In genomic region chr2:32541333-32541908, GRCm38 (mm10) we compare ENCODE assay signal across 18 mouse cellular contexts. TPM values are rescaled to one million over a fixed set of nuclear protein-coding genes. Genes with fewer than 3 reads are reported as not detected.
A peak's percentile ranks its signal among the peaks of the same experiment; 100 is the strongest.
DNase-seq lines count a peak whose midpoint lies in the region; ATAC-seq and TF ChIP-seq lines count a peak whose summit lies in the region.
"Had no signal": no experiment of that assay in that cellular context is flagged by ENCODE, and none has a peak within 500 bp of the region (broad histone marks: within the 10 kb centered on the region; RNA-seq: fewer than 3 reads in every experiment).

No protein-coding gene starts in this region.

- H3K4me1 ChIP-seq in liver, adult 2 months (ENCODE audit: control insufficient read depth, insufficient read depth, low read length): peaks cover 20% of the 10 kb centered on the region
- peaks cover 52% of the 10 kb centered on the region; the same call in 1 of the 2 replicates for H3K4me1 ChIP-seq in small intestine, adult 2 months (ENCODE audit: control insufficient read depth, insufficient read depth, insufficient read length, low read length)

- H3K27me3 ChIP-seq in liver, adult 2 months (ENCODE audit: control insufficient read depth, insufficient read depth, low read length): no peaks in the 10 kb centered on the region
- H3K27me3 ChIP-seq in small intestine, adult 2 months (ENCODE audit: control insufficient read depth, insufficient read depth, low read length): no peaks in the 10 kb centered on the region
- H3K27me3 ChIP-seq: neural tube, embryonic 12.5 days had no signal

- H3K4me3 ChIP-seq in liver, adult 2 months (ENCODE audit: insufficient read depth, low read depth, low read length): no peak overlapping the region
- peak overlapping the region; percentile 6; the same call in 1 of the 2 replicates for H3K4me3 ChIP-seq in small intestine, adult 2 months (ENCODE audit: low read depth, low read length)
- H3K4me3 ChIP-seq: erythroblast, embryonic 14.5 days; liver, embryonic 12.5 days; neural tube, embryonic 12.5 days had no signal

- H3K27ac ChIP-seq in liver, adult 2 months (replicated peaks; ENCODE audit: insufficient read depth, low read depth, low read length): no peak overlapping the region
- peak overlapping the region; percentile 75 for H3K27ac ChIP-seq in small intestine, adult 2 months (ENCODE audit: insufficient read depth, low read depth, low read length)
- H3K27ac ChIP-seq: liver, embryonic 12.5 days; neural tube, embryonic 12.5 days had no signal

- peaks cover 2% of the 10 kb centered on the region; the same call in 1 of the 2 replicates for H3K36me3 ChIP-seq in liver, adult 2 months (ENCODE audit: control insufficient read depth, insufficient read depth, low read length)
- peaks cover 10% of the 10 kb centered on the region; the same call in 1 of the 2 replicates for H3K36me3 ChIP-seq in small intestine, adult 2 months (ENCODE audit: control insufficient read depth, insufficient read depth, low read length)
- H3K36me3 ChIP-seq: liver, embryonic 12.5 days had no signal

- 63% methylated on average over 2 of the region's 2 CpGs for WGBS in liver, adult 2 months
- 36% methylated on average over 2 of the region's 2 CpGs for WGBS in small intestine, adult 2 months

- no peak for TF ChIP-seq POLR2A in liver, adult 2 months (IDR thresholded peaks at IDR 0.05; ENCODE audit: extremely low read depth, insufficient read depth, low read length)
- TF ChIP-seq POLR2A in small intestine, adult 2 months (IDR thresholded peaks at IDR 0.05; ENCODE audit: low read depth, low read length): no peak

- no peak overlapping the region for H3K9ac ChIP-seq in liver, adult 2 months (ENCODE audit: low read depth, low read length)
- H3K9ac ChIP-seq: liver, embryonic 12.5 days; neural tube, embryonic 12.5 days had no signal

- no peak for TF ChIP-seq CTCF in liver, adult 2 months (IDR thresholded peaks at IDR 0.05; ENCODE audit: low read depth, low read length)
- TF ChIP-seq CTCF in small intestine, adult 2 months (IDR thresholded peaks at IDR 0.05; ENCODE audit: extremely low read depth, insufficient read length, insufficient replicate concordance, low read depth, low read length): no peak

- no peak for DNase-seq in cerebellum, postnatal 4 days (ENCODE audit: low spot score in 2 of 2)
- peak; percentile 53 for DNase-seq in liver, adult 2 months (ENCODE audit: extremely low read depth, low read depth, low spot score)
- no peak for DNase-seq in liver
- DNase-seq in cerebellum, postnatal 25 days: peak; percentile 72 to 74
- DNase-seq in gastrocnemius, postnatal 10 days: no peak
- no peak for DNase-seq in lung, postnatal 36 days
- DNase-seq: adrenal gland, postnatal 14 days; heart, adult 18-20 months; kidney, postnatal 4 days; lung, postnatal 10 days; midbrain, embryonic 14.5 days had no signal

- ATAC-seq in cerebellum, adult (ENCODE audit: insufficient number of reproducible peaks, low FRiP score, low TSS enrichment): peak; percentile 60
- ATAC-seq: liver, embryonic 12.5 days had no signal

- H3K79me2 ChIP-seq in liver, adult 2 months (ENCODE audit: control insufficient read depth, insufficient read depth, low read length): peaks cover 64% of the 10 kb centered on the region

RNA-seq across cellular contexts. Expression of gene Fam102a, which starts 6.3 kb away (rescaled TPM):
- 7.0 and 7.2 TPM in 2 replicates for total RNA-seq in liver, adult 2 months (2014; rRNA removed)
- polyA plus RNA-seq in liver, adult 2 months (2012; rRNA removed): 10.5 and 11.0 TPM in 2 replicates
- 55.2 and 96.2 TPM in 2 replicates for polyA plus RNA-seq in small intestine, adult 2 months (2012; rRNA removed)
- 1 to 10 TPM; 5.5 to 8.6 TPM for total RNA-seq in gastrocnemius, postnatal 10 days (2021)

RNA-seq across cellular contexts. Expression of gene Dpm2, which starts 29.2 kb away (rescaled TPM):
- total RNA-seq in liver, adult 2 months (2014; rRNA removed): 6.5 and 8.4 TPM in 2 replicates
- polyA plus RNA-seq in liver, adult 2 months (2012; rRNA removed): 73.7 and 104 TPM in 2 replicates
- 49.3 and 87.5 TPM in 2 replicates for polyA plus RNA-seq in small intestine, adult 2 months (2012; rRNA removed)
- 10 to 100 TPM; 19.6 to 25.7 TPM for total RNA-seq in gastrocnemius, postnatal 10 days (2021)

RNA-seq across cellular contexts. Expression of gene Pip5kl1, which starts 33.2 kb away (rescaled TPM):
- total RNA-seq in liver, adult 2 months (2014; rRNA removed): not detected in 2 replicates
- not detected in 2 replicates for polyA plus RNA-seq in liver, adult 2 months (2012; rRNA removed)
- 0.15 and 0.25 TPM in 2 replicates for polyA plus RNA-seq in small intestine, adult 2 months (2012; rRNA removed)
- not detected for total RNA-seq in gastrocnemius, postnatal 10 days (2021)
- total RNA-seq: adrenal gland, postnatal 14 days; heart, adult 18-20 months; heart, postnatal 25 days had no signal
- polyA plus RNA-seq: erythroblast, embryonic 14.5 days; inflammation-experienced regulatory T-cells, adult 6 months; liver, embryonic 12.5 days had no signal

RNA-seq across cellular contexts. Expression of gene 9430097D07Rik, which starts 34.1 kb away (rescaled TPM):
- not detected in 2 replicates for total RNA-seq in liver, adult 2 months (2014; rRNA removed)
- polyA plus RNA-seq in liver, adult 2 months (2012; rRNA removed): not detected in 2 replicates
- polyA plus RNA-seq in small intestine, adult 2 months (2012; rRNA removed): not detected in 2 replicates
- total RNA-seq in gastrocnemius, postnatal 10 days (2021): not detected
- total RNA-seq: adrenal gland, postnatal 14 days; heart, adult 18-20 months; heart, postnatal 25 days had no signal
- polyA plus RNA-seq: erythroblast, embryonic 14.5 days; liver, embryonic 12.5 days had no signal

RNA-seq across cellular contexts. Expression of gene St6galnac4, which starts 45.5 kb away (rescaled TPM):
- total RNA-seq in liver, adult 2 months (2014; rRNA removed): 0.74 and 1.2 TPM in 2 replicates
- polyA plus RNA-seq in liver, adult 2 months (2012; rRNA removed): 2.2 and 2.5 TPM in 2 replicates
- polyA plus RNA-seq in small intestine, adult 2 months (2012; rRNA removed): 9.1 and 9.6 TPM in 2 replicates
- 10 to 100 TPM; 31.7 to 42.6 TPM for total RNA-seq in gastrocnemius, postnatal 10 days (2021)

Comparison
In these comparisons a context has a peak if more than half of its experiments do, and no peak if none do; other contexts are left out.
1. DNase-seq: peak in liver, adult 2 months (single experiment) and cerebellum, postnatal 25 days (2 of 2); none in cerebellum, postnatal 4 days (0 of 2), liver (single experiment), gastrocnemius, postnatal 10 days (single experiment) and lung, postnatal 36 days (single experiment).